In the genomic region with DNA sequence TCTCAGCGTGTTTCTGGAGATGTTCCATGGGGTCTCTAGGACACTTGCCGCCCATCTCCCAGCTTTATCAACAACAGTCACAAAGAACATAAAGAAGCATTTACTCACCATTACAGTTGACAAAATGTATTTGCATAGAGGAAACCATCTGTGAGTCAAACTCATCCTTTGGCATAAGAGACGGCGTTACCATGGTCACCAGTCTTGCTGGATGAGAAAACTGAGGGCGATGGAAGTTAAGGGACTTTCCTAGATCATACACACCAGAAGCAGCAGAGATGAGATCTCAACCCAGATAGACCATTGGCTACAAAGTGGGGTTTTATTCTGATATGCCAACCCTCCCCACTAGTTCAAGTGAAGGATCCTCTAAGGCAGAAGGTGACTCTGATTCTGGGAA, we compare ENCODE assay signal across 30 mouse cellular contexts.
DNase-seq lines count a peak whose midpoint lies in the region; ATAC-seq and TF ChIP-seq lines count a peak whose summit lies in the region.
"Had no signal": no experiment of that assay in that cellular context is flagged by ENCODE, and none has a peak within 500 bp of the region (broad histone marks: within the 10 kb centered on the region; RNA-seq: fewer than 3 reads in every experiment).

No protein-coding gene starts in this region.

- DNase-seq in frontal cortex, postnatal 10 days (ENCODE audit: low spot score in 2 of 2): no peak
- peak in 1 of 2 experiments; percentile 80 for DNase-seq in layer of hippocampus, adult 2 months (ENCODE audit: low spot score in 2 of 2)
- DNase-seq in layer of hippocampus, postnatal 36 days: no peak
- peak; percentile 62 to 88 for DNase-seq in left cerebral cortex, postnatal 25 days (ENCODE audit: low spot score in 2 of 2)
- no peak for DNase-seq in left cerebral cortex, adult 11 months (ENCODE audit: low spot score)
- peak; percentile 69 to 83 for DNase-seq in right cerebral cortex, postnatal 10 days (ENCODE audit: low spot score in 2 of 2)
- DNase-seq in kidney, postnatal 36 days: no peak
- DNase-seq: adrenal gland, postnatal 10 days; cerebellum, adult 11-12 months; cerebellum, adult 9-11 months; embryo, embryonic 11 days; gastrocnemius, postnatal 14 days; heart, postnatal 4 days; kidney, adult 8-10 months; liver, embryonic 13.5 days; lung, adult 18-20 months; lung, postnatal 4 days; thymus, postnatal 4 days had no signal

- peak; percentile 94 for ATAC-seq in frontal cortex, adult (ENCODE audit: low TSS enrichment)
- ATAC-seq: intestine, embryonic 16.5 days; lung, postnatal 0 days; Patski had no signal

- H3K27ac ChIP-seq in layer of hippocampus, adult 2 months: peak overlapping the region; percentile 66
- H3K27ac ChIP-seq: embryonic facial prominence, embryonic 12.5 days; hindbrain, embryonic 13.5 days; kidney, postnatal 0 days; liver, embryonic 13.5 days; midbrain, embryonic 12.5 days; neural tube, embryonic 13.5 days had no signal

- H3K4me3 ChIP-seq in layer of hippocampus, adult 2 months: no peak overlapping the region
- H3K4me3 ChIP-seq: embryonic facial prominence, embryonic 12.5 days; heart, embryonic 12.5 days; hindbrain, embryonic 13.5 days; liver, embryonic 13.5 days; megakaryocyte, embryonic 14.5 days; midbrain, embryonic 12.5 days; myocyte; neural tube, embryonic 13.5 days had no signal

- intact Hi-C loops in left cerebral cortex, postnatal 25 days (cut with DNase I): no loop called here

- TF ChIP-seq CTCF in layer of hippocampus, adult 2 months (conservative IDR thresholded peaks at IDR 0.05): no peak

Comparison
In these comparisons a context has a peak if more than half of its experiments do, and no peak if none do; other contexts are left out.
1. DNase-seq: peak in left cerebral cortex, postnatal 25 days (2 of 2) and right cerebral cortex, postnatal 10 days (2 of 2); none in frontal cortex, postnatal 10 days (0 of 2), layer of hippocampus, postnatal 36 days (0 of 2), left cerebral cortex, adult 11 months (single experiment) and kidney, postnatal 36 days (0 of 2).